Mouse (Mus musculus) heart, postnatal 36 days (tissue): Measurements from ENCODE around the gene Polr1d. TPM values are rescaled to one million over a fixed set of nuclear protein-coding genes. Genes with fewer than 3 reads are reported as not detected.

Experiments
- DNase-seq, 2 experiments: peaks; one replicate each; pipeline ENCODE4 v3.0.0; 2021 to 2022
- intact Hi-C: fragments of 180-260 bp; cut with DNase I; formaldehyde crosslinking; loops from one replicate; pipeline ENCODE4 v1.15.1; 2025
- total RNA-seq, 2 experiments: library from RNA; stranded (reverse); gene quantifications; 2 replicates each; pipeline ENCODE4 v1.2.3; 2021

Gene Polr1d
- total RNA-seq, 2 experiments from 2014 or later = 69.4 to 72.8 TPM

- no peak for DNase-seq
- intact Hi-C loops = no loop called here
Observed at GRCm38 (mm10) chr5:147054747-147055270, 22.0 kb upstream of the Polr1d start.

GRCm38 (mm10) chr5:147055572-147056245, 21.1 kb upstream of the Polr1d start:
- intact Hi-C loops = loop anchor here (2.0 kb wide), 1 partner anchor 19 kb away; no protein-coding TSS in a partner anchor
- DNase-seq = no peak

GRCm38 (mm10) chr5:147056712-147057290, 20.0 kb upstream of the Polr1d start:
- intact Hi-C loops = loop anchor here (2.0 kb wide), 1 partner anchor 18 kb away; no protein-coding TSS in a partner anchor

DNA sequence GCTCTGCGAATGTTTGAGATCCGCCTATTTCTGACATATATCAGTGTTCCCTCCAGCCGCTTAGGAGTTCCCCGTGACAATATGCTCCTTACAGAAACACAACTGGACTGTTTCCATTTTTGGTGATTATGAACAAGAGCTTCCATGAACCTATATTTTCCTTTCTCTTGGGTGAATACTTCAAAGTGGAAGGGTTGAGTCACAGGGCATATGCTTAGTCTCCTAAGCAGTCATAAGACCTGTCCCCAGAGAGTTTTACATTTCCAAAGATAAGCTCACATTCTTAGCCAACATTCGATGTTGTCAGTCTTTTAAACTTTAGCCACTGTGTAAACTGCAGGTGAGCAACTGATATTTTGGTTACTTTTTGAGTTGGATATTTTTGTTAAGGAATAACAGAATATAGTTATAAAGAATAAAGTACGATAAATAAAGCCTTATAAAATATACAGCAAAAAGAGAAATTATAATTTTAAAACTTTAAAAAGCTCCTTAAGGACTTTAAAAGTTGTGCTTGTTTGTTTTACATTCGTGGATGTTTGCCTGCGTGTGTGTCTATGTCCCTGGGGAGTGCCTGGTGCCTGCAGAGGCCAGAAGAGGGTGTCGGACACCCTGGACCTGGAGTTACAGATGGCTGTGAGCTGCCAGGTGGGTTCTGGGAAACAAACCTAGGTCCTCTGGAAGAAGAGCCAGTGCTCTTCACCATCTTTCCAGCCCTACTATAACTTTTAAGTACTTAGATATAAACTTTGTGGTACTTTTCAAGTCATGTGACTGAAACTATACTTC, 19.0 kb upstream of the Polr1d start:
- intact Hi-C loops = loop anchor here (2.0 kb wide), 1 partner anchor 17 kb away; no protein-coding TSS in a partner anchor
- DNase-seq = no peak

More at GRCm38 (mm10) chr5:147056712-147057290, 20.0 kb upstream of the Polr1d start:
- no peak for DNase-seq

DNA sequence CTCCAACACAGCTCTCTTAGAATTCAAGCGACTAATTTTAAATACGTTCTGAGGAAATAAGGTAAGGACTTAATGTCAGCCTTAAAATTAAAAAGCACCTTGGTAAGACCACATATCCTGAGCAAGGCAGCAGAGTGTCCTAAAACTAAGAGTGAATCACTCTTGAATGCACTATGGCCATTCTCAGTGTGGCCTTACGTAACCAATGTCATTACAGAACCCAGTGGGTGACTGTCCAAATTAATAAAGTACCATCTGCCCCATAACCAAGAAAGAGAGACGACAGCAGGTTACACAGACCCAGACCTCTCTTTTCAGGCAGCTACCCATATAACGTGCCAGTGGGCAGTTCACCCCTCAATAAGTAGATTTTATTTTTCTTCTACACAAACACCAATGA, 18.2 kb upstream of the Polr1d start:
- intact Hi-C loops = no loop called here
- DNase-seq = no peak

DNA sequence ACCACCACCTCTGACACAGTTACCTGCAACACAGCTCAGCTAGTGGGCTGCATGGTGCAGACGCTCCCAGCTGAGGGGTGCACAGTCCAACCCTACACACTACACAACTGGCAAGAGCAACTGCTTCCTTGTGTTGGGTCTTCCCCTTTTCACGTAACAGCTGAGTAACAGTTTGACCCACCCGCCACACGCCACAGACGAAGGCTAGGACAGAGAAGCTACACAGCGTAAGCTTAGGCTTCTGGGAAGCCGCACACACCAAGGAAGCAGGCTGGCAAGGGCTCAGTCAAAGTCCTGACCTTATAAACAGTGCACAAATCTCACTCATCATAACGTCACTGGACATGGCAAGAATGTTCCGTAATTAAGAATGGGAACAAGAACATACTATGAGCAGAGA, 17.5 kb upstream of the Polr1d start:
- DNase-seq = no peak
- intact Hi-C loops = no loop called here

- no peak for DNase-seq
- intact Hi-C loops = no loop called here
Observed at GRCm38 (mm10) chr5:147060024-147060423, 16.8 kb upstream of the Polr1d start.

DNA sequence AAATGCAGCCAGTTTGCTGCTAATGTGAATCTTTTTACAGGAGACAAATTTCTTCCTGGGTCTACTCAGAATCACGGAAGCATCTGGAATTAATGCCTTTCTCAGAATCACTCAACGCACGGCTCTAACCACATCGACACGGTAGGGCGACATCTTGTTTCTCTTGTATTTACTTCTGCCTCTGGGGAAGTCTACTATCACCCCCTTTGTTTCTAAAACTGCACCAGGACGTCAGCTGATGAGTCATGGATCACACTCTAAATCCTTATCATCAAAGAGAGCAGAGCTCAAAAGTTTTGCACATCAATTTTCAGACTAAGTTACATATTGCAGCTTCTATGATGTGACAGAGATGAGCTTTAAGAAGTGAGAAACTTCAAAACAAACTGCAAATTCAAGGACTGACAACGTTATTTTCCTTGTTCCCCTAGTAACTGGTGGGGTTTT, 13.6 kb upstream of the Polr1d start:
- intact Hi-C loops = no loop called here
- no peak for DNase-seq

DNA sequence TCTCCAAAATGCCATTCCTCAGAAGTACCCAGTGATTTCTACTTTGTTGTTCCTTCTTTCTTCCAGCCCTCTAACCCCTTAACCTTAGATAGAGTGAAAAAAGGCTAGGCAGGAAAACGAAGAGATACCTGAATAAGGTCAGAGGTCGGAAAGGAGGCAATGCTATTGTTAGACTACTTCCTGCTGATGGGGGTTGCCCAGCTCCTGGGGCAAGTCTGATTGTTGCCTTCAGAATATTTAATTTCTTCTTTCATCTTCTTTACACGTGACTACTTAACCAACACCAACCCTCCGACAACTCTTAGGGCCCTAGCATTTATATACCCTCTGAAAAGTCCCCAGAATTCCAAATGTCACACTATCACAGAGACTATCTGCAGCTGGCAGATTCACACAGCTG, 10.7 kb upstream of the Polr1d start:
- DNase-seq = no peak
- intact Hi-C loops = no loop called here

DNA sequence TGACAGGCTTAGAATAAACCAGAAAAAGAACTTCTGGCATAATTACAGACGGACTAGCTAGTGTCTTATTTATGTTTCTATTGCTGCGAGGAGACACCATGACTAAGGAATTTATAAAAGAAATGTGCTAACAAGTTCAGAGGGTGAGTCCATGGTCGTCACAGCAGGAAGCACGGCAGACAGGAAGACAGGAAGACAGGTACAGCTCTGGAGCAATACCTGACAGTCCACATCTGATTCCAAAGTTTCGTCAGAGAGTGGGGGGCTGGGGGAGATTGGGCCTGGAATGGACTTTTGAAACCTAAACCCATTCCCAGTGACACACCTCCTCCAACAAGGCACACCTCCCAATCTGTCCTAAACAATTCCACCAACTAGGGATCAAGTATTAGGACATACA, 9.9 kb upstream of the Polr1d start:
- intact Hi-C loops = no loop called here
- no peak for DNase-seq

- intact Hi-C loops = no loop called here
- no peak for DNase-seq
Observed at GRCm38 (mm10) chr5:147068876-147069275, 8.0 kb upstream of the Polr1d start.

GRCm38 (mm10) chr5:147070791-147071516, 5.9 kb upstream of the Polr1d start:
- DNase-seq = no peak
- intact Hi-C loops = loop anchor here (10.0 kb wide), 1 partner anchor 226 kb away; the partner anchor contains the start of gene Rasl11a

DNA sequence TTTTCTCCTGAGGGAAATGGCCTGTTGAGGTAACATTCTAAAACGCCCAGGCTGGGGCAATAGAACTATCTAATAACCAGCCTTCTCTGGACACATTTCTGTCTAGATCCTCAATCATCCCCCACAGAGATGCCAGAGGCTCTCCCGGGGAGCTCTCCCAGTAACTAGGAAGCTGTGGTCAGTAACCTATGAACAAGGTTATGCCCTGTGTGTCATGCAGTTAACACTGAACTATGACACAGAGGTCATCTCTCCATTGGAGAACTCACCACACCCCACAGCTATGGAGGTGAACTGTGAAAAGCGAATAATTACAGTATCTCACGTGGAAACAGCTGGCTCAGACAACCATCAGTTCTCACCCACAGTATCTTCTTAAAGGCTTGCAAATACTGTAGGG, 5.0 kb upstream of the Polr1d start:
- no peak for DNase-seq
- intact Hi-C loops = loop anchor here (10.0 kb wide), 1 partner anchor 227 kb away; the partner anchor contains the start of gene Rasl11a

GRCm38 (mm10) chr5:147073805-147074204, 3.0 kb upstream of the Polr1d start:
- intact Hi-C loops = loop anchor here (2.0 to 10.0 kb wide), 2 partner anchors 17 to 229 kb away; partner anchors contain the start of gene Rasl11a
- no peak for DNase-seq

- intact Hi-C loops = loop anchor here (2.0 to 10.0 kb wide), 4 partner anchors 19 to 231 kb away; partner anchors contain the start of genes Gtf3a and Rasl11a
- DNase-seq = peak in 1 of 2 experiments; percentile 51
Observed at GRCm38 (mm10) chr5:147075103-147076025, 1.5 kb upstream of the Polr1d start.

DNA sequence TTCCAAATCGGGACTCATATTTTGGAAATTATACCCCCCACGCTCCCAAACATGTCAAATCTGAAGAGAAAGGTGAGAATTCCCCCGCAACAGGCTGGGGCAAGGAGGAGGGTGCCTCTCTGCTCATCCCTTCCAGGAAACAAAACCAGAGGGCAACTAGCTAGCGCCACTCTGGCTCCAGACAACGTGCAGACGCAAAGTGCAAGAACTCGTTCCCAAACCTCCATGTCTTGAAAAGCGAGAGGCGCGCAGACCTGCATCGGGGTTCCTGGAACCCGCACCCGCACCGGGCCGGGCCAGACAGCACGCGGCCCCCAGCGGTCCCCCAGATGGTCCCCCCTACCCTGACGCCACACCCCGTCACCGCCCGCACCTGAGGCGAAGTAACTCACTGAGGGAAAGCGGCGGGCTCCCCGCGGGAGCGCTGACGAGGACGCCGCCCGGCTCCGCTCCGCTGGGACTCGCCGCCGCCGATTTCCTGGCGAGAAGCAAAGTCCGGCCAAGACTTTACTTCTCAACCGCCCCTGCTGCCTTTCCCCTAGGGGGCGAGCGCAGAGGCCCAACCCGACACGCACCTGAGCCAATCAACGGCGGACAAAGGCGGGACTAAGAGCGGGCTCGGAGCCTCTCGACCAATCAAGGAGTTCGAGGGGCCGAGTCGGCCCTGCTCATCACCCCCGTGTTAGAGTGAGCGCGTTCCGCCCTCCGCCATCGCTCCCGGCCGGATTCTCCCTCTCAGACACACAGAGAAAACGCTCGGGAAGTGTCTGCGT, 638 bp upstream of the Polr1d start, which contains the start of gene Lnx2:
Lnx2 (minus strand) TSS at position 561 of the 773 bp plus-strand sequence.
- intact Hi-C loops = loop anchor here (2.0 to 10.0 kb wide), 3 partner anchors 39 to 231 kb away; partner anchors contain the start of genes Gtf3a and Rasl11a
- peak; percentile 97 to 98 for DNase-seq

DNA sequence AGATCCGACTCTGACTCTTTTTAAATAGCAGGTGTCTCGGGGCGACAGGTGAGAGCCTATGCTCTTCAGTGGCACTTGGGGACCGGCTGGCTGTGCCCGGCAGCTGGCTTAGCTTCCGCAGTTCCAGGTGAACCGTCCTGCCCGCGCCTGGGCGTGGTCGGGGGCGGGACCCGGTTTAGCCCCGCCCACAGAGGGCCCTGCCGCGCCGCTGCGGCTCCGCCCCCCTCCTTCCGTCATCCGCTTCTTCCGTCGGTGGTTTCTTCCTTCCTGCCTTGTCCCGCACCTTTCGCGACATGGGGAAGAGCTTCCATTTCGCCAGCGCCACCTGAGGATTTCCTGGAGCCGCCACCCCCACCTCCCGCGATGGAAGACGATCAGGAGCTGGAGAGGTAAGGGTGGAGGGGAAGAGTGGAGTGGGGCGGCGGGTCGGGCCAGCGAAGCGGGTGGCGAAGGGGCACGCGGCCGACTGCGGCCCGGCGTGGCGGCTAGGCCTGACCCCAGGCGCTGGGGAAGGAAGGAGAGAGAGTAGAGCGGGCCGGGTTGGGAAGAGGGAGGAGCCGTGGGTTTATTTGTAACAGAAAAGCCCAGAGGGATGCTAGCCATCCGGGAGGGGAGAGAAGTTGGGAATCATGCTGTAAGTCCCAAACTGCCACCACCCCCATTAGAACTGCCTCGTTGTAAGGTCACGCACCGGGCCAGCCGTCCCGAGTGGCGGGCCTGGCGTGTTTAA, 620 bp downstream of the Polr1d start:
- intact Hi-C loops = loop anchor here (2.0 to 10.0 kb wide), 3 partner anchors 41 to 233 kb away; partner anchors contain the start of genes Gtf3a and Rasl11a
- DNase-seq = peak; percentile 93 to 95
